Mouse (Mus musculus) lung, postnatal 0 days (tissue): ENCODE results near the gene Hist1h2ac.

Experiments
- CTCF ChIP-seq: IDR thresholded peaks from 2 replicates; pipeline ENCODE4 v1.5.1; 2016; ENCODE audit warnings: antibody characterized with exemption, mild to moderate bottlenecking
- EP300 ChIP-seq: IDR thresholded peaks from 2 replicates; pipeline ENCODE4 v1.6.1; 2016; ENCODE audit warnings: antibody characterized with exemption, mild to moderate bottlenecking, control low read depth

GRCm38 (mm10) chr13:23732156-23732804 lies 48.5 kb upstream of the Hist1h2ac start:
- TF ChIP-seq CTCF (peak; percentile 90), EP300 (no peak)
